Mouse (Mus musculus) right cerebral cortex, postnatal 14 days (tissue): ENCODE results near the gene Grn.
"Not testable (repeated sequence)": the region's sequence is repeated elsewhere in the genome, so short reads cannot be mapped to it uniquely, and the experiment has no call there.

Experiments used
- DNase-seq: peaks from one replicate; pipeline ENCODE4 v3.0.0; 2022

Grn gene

GRCm38 (mm10) chr11:102401898-102402500, 28.1 kb upstream of the Grn start:
- DNase-seq: no peak

DNA sequence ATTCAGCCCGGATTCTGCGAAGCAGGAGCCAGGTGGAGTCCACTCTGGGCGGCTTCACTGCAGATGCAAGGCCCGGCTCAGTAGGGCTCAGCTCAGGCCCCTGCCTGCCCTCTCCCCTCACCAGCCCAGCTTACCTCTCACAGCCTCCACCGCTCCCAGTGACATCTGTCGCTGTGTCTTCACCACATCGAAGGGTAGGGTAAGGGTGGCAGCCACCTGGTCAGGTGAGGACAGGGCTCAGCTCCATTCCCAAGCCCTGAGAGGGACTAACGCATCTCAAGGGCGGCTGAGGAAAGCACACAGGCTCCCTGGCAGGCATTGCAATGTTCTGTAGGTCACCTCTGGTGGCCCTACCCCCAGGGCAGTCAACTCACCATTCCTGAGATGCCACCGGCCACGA, 26.5 kb upstream of the Grn start:
- DNase-seq: no peak

GRCm38 (mm10) chr11:102404161-102405010, 25.7 kb upstream of the Grn start:
- DNase-seq: no peak

- no peak for DNase-seq
Observed at GRCm38 (mm10) chr11:102405544-102406285, 24.4 kb upstream of the Grn start.

DNA sequence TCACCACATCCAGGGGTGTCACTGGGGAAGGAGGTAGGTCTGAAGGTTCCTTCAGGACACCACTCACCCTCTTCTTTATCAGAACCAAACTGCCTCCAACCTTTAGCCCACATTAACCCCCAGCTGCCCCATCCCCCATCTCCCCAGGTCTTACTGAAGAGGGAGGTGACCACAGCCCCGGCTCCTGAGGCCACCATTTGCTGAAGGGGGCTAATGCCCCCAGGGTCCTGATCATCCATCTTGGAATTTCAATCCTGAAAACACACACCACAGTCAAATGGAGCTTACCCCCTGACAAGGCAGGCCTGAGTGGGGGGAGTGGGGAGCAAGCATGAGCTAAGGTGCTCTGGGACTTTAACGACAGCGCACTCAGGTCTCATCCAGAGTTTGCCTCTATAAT, 23.7 kb upstream of the Grn start:
- no peak for DNase-seq

GRCm38 (mm10) chr11:102406900-102407833, 22.9 kb upstream of the Grn start:
- DNase-seq: peak; percentile 86

DNA sequence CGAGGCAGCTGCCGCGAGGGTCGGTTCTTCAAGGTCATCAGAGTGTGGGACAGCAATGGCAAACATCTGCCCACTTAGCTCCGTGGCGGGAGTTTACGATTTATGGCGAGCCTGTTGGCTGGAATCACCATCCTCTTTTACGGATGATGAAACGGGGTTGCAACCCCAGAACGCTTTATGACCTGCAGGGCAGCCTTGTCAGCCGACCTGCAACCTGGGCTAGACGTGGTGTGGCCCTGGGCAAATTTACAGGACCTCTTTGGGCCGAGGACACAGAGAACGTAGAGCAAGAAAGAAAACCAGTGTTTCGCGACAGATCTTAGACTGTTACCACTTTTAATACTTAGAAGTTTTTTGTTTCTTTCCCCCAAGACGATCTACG, 22.3 kb upstream of the Grn start, which contains the start of gene Slc25a39:
Gene Slc25a39, minus strand, starts transcription at position 113 of the 382 bp plus-strand sequence.
- no peak for DNase-seq

GRCm38 (mm10) chr11:102408344-102408876, 21.7 kb upstream of the Grn start:
- DNase-seq: peak; percentile 93

DNA sequence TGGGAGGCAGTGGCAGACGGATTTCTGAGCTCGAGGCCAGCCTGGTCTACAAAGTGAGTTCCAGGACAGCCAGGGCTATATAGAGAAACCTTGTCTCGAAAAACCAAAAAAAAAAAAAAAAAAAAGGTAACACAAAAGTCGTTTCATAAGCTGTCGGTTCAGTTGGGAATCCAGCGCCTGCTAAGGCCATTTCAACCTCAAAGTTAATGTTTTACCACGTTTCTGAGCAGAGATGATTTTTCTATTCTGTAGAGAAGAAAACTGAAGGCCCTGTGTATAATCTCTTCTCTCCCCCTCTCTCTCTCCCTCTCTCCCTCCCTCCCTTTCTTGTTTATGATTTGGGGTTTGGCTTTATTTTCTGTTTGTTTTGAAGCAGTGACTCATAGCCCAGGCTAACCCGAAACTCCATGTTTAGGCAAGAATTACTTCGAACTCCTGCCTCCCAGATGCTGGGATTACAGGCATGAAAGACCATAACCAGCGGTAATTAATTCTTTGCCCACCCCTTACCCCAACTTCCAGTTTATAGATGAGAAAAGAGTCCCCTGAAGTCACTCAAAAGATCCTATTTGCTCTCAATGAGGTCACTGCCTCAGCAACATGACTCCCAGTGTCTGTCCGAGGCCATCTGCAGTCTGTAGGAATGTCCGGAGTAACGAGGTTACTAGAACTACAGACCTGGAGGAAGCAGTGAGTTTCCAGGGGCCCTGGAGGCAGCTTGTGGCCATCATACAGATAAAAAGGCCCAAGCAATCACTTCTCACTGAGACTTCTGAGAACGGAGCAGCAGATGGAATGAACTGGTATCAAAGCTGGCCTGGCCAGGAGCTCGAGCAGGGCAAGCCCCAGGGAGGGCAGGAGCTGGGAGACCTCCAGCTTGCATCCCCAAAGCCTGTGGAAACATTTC, 21.0 kb upstream of the Grn start:
- DNase-seq: no peak

DNA sequence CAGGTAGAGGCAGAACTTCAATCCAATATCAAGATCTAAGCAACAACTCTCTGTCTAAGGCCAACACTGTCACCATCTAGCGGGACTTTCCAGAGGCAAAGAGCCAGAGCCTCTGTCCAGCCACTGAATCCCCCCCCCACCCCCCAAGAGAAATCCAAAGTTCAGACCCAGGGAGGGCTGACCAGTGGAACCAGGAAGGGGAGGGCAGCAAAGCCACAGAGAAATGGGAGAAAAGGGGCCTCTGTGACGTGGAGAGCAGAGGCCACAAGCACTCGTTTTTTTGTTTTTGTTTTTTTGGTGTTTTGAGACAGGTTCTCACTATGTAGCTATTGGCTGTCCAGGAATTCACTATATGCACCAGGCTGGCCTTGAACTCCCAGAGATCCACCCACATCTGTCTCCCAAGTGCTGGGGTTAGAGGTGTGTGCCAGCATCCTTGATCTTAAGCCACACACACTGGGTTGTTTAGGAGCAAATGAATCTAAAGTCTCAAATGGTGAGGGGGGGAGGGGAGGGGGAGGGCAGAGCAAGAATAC, 20.3 kb upstream of the Grn start:
- no peak for DNase-seq

DNA sequence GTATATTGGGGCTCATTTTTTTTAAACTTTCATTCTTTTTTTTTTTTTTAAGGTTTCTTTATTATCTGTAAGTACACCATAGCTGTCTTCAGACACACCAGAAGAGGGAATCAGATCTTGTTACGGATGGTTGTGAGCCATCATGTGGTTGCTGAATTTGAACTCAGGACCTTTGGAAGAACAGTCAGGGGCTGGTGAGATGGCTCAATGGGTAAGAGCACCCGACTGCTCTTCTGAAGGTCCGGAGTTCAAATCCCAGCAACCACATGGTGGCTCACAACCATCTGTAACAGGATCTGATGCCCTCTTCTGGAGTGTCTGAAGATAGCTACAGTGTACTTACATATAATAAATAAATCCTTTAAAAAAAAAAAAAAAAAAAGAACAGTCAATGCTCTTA, 19.8 kb upstream of the Grn start:
- DNase-seq: not testable (repeated sequence)

DNA sequence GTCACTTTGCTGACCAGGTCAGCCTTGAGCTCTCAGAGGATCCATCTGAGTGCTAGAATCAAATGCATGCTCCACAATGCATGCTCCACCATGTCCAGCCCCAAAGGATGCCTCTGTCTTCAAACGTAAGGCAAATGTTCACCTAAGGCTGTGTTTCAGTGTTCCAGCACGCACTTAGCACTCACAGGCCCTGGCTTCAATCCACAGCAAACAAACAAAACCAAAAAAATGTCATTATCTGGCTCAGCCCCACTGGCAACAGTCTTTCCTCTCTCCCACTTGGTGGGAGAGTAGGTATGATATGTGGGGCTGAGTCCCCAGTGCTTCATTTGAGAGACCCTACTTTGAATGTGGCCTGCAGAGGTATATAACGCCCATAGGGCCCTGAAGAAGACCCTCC, 19.1 kb upstream of the Grn start:
- DNase-seq: no peak

DNA sequence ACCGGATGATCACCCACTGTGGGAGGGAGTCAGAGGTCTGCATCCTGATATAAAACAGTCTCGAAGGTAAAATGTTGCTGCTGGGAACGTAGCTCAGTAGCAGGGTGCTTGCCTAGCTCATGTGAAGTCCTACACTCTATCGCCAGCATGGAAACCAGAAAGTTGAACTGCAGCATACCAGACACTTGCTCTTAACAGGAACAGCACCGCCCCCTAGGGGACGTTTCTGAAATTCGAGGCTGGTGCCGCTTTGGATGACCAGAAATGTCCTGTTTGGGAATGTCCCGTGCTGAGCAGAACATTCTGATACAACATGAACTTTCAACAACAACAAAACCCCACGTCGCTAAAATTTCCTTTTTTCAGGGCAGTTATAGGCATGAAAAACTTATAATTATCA, 18.4 kb upstream of the Grn start:
- DNase-seq: peak; percentile 91

- DNase-seq: no peak
Observed at GRCm38 (mm10) chr11:102413059-102413458, 17.1 kb upstream of the Grn start.

DNA sequence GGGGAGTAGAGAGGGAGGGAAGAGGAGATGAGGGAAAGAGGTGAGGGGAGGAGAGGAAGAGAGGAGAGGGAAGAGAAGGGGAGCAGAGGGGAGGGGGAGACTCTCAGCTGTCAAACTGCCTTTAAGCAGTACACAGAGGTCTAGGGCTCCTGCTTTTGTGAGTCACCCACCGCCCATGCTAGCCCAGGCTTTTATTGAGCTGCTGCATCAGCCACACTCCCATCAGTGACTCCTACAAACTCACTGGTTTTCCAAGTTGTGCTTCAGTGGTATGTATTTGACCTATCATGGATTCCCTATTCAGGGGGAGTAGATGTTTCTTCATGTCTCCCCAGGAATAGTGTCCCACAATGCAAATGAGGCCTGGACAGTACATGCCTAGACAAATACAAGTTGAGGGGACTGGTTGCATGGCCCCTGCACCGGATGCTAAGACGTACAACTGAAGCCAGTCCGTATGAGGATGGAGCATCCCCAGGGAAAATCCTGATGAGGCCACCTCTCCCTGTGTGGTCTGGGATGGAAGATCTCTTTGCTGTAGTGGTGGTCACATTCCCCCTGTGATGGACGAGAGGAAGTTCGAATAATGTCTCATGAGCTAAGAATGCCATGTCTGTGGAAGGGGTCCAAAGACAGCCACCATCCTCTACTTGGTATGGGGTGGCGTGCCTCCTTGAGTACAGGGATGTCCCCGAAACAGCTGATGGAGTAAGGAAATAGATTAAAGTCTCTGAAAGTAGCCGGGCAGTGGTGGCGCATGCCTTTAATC, 14.9 kb upstream of the Grn start:
- no peak for DNase-seq

GRCm38 (mm10) chr11:102417160-102417559, 13.0 kb upstream of the Grn start:
- no peak for DNase-seq

- no peak for DNase-seq
Observed at GRCm38 (mm10) chr11:102418887-102419286, 11.2 kb upstream of the Grn start.

DNA sequence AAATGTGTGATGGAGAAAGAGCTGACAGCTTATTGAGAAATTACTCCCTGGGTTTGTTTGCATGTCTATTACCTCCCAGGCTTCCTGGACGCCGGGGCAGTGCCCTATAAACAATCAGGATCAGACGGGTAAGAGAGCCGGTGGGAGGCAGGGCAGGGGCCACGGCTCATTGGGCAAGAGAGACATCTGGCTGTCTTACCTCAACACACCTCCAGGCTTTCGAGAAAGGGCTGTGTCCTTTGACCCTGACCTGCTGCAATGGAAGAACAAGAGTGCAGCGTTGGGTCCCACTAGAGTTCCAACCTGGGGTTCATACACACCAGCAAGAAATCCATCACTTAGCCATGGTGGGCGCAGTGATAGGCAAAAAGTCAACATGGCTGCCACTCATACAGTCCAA, 8.6 kb upstream of the Grn start:
- DNase-seq: no peak

GRCm38 (mm10) chr11:102424666-102425065, 5.4 kb upstream of the Grn start:
- DNase-seq: no peak
